Mouse (Mus musculus): ENCODE measurements around the gene Chaf1b.

Chaf1b gene

GRCm38 (mm10) chr16:93883423-93884085, at the start of gene Chaf1b:
Gene Chaf1b (plus strand): TSS chr16:93883901.
- peak; percentile 91 to 94 for DNase-seq

GRCm38 (mm10) chr16:93834076-93834475, 49.6 kb upstream of the Chaf1b start:
- DNase-seq, result no peak

- DNase-seq, result no peak
These were observed 44.7 kb upstream of the Chaf1b start for GRCm38 (mm10) chr16:93839049-93839448.

GRCm38 (mm10) chr16:93850527-93850926, 33.2 kb upstream of the Chaf1b start:
- DNase-seq, result no peak

- no peak for DNase-seq
These were observed 23.7 kb upstream of the Chaf1b start for GRCm38 (mm10) chr16:93859967-93860366.

GRCm38 (mm10) chr16:93860686-93861085, 23.0 kb upstream of the Chaf1b start:
- DNase-seq, result no peak

- no peak for DNase-seq
These were observed 8.9 kb upstream of the Chaf1b start for GRCm38 (mm10) chr16:93874841-93875240.

GRCm38 (mm10) chr16:93877612-93878380, 5.9 kb upstream of the Chaf1b start:
- DNase-seq, result no peak

- peak; percentile 23 to 48 for DNase-seq
These were observed 503 bp downstream of the Chaf1b start for GRCm38 (mm10) chr16:93884086-93884721.

GRCm38 (mm10) chr16:93884722-93885113, 1.0 kb downstream of the Chaf1b start:
- no peak for DNase-seq

GRCm38 (mm10) chr16:93888481-93888880, 4.8 kb downstream of the Chaf1b start:
- no peak for DNase-seq

- no peak for DNase-seq
These were observed 7.4 kb downstream of the Chaf1b start for GRCm38 (mm10) chr16:93890948-93891604.

- no peak for DNase-seq
These were observed 9.6 kb downstream of the Chaf1b start for GRCm38 (mm10) chr16:93893285-93893684.

- DNase-seq, result no peak
These were observed 19.3 kb downstream of the Chaf1b start for GRCm38 (mm10) chr16:93903027-93903426.

GRCm38 (mm10) chr16:93906156-93907014, 22.7 kb downstream of the Chaf1b start:
- DNase-seq, result peak; percentile 69 to 74

- no peak for DNase-seq
These were observed 24.1 kb downstream of the Chaf1b start for GRCm38 (mm10) chr16:93907761-93908160.

- DNase-seq, result no peak
These were observed 24.5 kb downstream of the Chaf1b start for GRCm38 (mm10) chr16:93908196-93908595.

- no peak for DNase-seq
These were observed 26.2 kb downstream of the Chaf1b start for GRCm38 (mm10) chr16:93909936-93910335.

GRCm38 (mm10) chr16:93910735-93911665, 27.3 kb downstream of the Chaf1b start:
- no peak for DNase-seq

GRCm38 (mm10) chr16:93912158-93912557, 28.5 kb downstream of the Chaf1b start:
- DNase-seq, result no peak

- no peak for DNase-seq
These were observed 29.1 kb downstream of the Chaf1b start for GRCm38 (mm10) chr16:93912808-93913207.
